Mouse (Mus musculus) liver, adult 2 months (tissue): ENCODE data around the gene Cbx5.

ENCODE experiments used
- CTCF ChIP-seq: fragments of 200-500 bp; IDR thresholded peaks from 2 replicates; pipeline ENCODE4 v1.5.1; 2011; ENCODE audit warnings: low read depth, low read length, control low read depth
- POLR2A ChIP-seq: fragments of 200-500 bp; IDR thresholded peaks from 2 replicates; pipeline ENCODE4 v1.6.1; 2011; ENCODE audit warnings: low read length, control low read depth; ENCODE audit not compliant: insufficient read depth; ENCODE audit errors: extremely low read depth

DNA sequence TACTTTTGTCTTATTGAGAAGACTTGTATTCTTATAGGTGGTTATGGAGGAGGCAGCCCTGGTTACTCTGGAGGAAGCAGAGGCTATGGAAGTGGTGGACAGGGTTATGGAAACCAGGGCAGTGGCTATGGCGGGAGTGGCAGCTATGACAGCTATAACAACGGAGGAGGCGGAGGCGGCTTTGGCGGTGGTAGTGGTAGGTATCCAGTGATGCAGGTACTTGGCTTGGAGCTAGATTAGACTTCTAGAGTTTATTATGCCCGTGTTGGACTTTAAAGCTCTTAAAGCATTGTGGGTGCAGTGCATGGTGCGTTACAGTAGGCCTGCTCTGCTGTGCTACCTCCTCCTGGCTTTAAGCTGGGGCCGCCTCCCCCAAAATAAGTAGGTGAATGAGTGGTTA lies 3.3 kb upstream of the Cbx5 start:
- TF ChIP-seq CTCF (no peak), POLR2A (no peak)
